Mouse (Mus musculus): Measurements from ENCODE around the gene Ccnb1ip1.
"Not testable (repeated sequence)": the region's sequence is repeated elsewhere in the genome, so short reads cannot be mapped to it uniquely, and the experiment has no call there.

Ccnb1ip1 gene

DNA sequence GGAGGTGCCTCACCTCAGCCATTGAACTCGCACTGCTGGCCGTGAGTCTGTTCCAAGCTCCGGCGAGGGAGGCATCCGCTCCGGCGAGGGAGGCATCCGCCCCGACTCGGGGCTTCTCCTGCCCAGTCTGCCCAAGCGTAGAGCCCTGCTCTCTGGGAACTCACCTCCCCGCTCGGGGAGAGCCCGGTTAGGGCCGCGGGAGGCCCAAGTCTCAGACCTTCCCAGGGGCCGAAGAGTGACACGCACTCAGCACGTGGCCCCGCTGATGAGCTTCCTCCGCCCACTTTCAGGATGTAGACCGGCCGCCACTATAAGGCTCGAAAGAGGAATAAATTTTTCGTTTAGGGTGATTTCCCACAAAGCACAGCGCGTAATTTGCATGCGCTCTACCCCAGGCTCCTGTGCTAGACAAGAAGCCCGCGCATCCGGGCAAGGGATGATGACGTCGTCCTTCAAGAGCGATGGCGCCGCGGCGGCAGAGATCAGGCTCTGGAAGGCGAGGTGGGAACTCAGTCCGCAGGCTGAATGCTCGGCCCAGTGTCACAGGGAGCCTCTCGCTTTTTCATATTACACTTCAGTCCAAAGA lies at the start of gene Ccnb1ip1, which contains the start of gene Parp2:
Gene Ccnb1ip1 (minus strand): TSS at position 246 of the 586 bp plus-strand sequence.
Gene Parp2 (plus strand): TSS at position 355 of the 586 bp plus-strand sequence.
- DNase-seq (ENCODE audit: low read depth in 2 of 2, low spot score in 2 of 2), result peak; percentile 99

DNA sequence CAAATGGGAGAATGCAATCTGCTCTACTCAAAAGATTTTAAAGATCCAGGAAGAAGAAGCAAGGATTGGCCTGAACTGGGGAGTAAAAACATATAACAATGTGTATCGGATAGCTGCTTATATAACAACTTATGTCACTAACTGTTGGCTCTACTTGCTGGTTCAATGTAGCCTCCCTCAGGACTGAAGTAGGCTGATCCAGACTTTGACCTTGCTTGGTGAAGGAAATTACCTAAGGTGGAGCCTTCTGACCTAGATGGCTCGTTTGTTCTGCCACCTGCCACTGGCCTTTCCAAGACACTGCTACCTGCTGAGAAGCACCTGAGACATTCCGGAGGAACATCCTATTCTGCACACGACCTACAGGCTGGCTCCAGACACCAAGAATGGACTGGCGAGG lies 48.3 kb upstream of the Ccnb1ip1 start:
- no peak for DNase-seq (ENCODE audit: low read depth in 2 of 2, low spot score in 2 of 2)

DNA sequence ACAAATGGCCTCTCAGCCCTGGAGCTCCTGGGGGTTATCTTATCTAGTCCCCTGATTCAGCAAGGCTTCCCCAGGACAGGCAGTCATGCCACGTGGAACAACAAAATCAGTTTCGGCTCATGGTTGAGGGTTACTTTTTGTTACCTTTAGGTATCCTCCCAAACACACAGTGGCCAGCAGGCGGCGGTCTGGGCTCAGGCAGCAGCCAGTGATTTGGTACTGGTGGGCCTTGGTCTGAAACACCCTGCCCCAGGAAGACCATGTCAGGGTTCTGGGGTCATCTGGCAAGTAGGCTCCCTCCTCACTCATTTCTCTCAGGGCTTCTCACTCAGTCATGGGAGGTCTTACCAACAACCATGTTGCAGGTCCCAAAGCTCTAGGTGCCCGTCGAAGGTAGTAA lies 29.7 kb upstream of the Ccnb1ip1 start:
- no peak for DNase-seq (ENCODE audit: low read depth in 2 of 2, low spot score in 2 of 2)

DNA sequence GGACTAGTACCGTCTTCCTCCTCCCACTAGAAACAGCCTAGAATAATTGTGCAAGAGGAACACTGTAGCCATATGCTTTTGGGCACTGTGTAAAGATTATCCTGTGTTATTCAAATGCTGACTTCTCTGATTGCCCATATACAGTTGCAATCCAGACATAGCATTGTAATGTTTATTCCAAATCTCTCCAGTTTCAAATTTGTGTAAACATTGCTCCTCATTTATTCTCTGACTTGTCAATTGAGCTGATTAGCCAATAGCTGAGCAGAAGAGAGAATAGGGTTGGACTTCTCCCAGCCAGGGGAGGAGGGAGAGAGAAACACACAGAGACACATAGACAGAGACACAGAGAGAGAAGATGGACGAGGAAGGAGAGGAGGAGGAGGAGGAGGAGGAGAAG lies 26.9 kb upstream of the Ccnb1ip1 start:
- no peak for DNase-seq (ENCODE audit: low read depth in 2 of 2, low spot score in 2 of 2)

DNA sequence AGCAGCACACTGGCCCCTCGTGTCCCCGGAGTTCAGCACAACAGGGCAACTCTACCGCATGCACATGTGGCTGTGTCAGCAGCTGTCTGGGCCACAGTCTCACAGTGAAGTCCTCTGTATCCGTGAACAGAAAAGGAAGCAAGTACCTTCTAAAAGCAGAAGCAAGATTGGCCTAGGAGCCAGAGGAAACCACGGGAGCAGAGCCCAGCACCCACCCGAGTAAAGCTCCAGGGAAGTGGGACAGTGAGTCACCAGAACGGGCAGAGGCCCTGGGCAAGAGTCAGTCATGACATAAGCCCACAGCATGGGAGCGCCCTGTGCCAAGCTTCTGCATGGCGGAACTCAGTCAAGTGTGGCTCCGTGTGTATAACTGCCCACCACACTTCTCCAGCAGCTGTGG lies 26.4 kb upstream of the Ccnb1ip1 start:
- DNase-seq (ENCODE audit: low read depth in 2 of 2, low spot score in 2 of 2), result no peak

DNA sequence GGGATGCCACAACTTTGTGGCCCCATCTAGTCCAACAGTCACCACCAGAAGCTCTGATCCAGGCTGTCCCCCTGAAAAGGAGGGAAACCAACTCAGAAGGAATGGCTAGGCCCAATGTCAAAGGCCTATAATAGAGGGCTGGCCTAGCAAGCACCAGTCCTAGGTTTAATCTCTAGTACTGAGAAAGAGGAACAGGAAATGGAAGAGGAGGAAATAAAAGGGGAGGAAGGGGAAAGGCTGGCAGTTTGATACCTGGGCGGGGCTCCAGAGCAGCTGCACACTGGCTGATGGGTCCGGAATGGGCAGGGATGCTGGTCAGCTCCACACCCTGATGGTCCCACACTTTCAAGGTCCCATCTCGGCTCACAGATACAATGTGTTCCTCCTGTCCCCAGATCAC lies 22.3 kb upstream of the Ccnb1ip1 start:
- no peak for DNase-seq (ENCODE audit: low read depth in 2 of 2, low spot score in 2 of 2)

DNA sequence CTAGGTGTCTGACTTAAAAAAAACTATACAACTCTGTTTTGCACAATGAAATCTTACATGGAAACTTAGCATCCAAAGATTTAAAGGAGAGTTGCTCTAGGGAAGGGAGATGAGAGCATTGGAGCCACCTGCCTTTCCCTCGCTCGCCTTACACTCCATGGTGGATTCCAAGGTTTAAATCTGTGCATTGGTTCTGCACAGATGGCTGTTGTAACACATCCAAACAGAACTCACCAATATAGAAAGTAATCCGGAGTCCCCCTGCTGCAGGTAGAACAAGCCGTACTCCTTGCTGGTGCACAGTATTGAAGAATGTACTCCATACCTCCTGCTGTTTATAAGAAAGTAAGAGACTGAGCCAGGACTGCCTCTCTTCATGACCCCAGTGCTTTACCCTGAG lies 19.0 kb upstream of the Ccnb1ip1 start:
- no peak for DNase-seq (ENCODE audit: low read depth in 2 of 2, low spot score in 2 of 2)

DNA sequence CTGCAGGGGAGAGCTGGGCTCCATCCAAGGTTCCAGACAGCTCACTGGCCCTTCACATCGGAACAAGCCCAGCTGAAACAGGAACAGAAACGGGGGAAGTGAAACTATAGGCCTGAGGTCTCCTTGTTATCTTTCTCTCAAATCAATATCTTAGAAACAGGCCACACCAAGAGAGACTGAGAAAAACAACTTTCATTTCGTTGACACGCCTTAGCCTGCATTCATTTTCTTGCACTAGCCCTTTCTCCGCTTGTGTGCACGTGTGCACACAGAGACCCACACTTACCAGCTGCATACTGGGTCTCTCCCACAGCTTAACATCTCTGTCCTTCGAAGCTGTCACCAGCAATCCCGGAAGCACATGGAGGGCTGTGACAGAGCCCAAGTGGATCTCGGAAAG lies 16.7 kb upstream of the Ccnb1ip1 start:
- no peak for DNase-seq (ENCODE audit: low read depth in 2 of 2, low spot score in 2 of 2)

DNA sequence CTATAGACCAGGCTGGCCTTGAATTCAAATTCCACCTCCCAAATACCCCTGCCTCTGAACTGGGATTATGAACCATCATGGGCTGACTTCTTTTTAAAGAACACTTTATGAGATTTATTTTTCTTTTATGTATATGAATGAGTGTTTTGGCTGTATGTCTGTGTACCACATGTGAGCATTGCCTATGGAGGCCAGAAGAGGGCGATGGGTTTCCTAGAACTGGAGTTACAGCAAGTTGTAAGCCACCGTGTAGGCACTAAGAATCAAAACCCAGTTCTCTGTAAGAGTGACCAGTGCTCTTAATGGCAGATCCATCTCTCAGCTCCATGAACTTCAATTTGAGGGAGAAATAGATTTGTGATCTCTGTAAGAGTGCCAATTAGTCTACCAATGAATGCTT lies 15.7 kb upstream of the Ccnb1ip1 start:
- no peak for DNase-seq (ENCODE audit: low read depth in 2 of 2, low spot score in 2 of 2)

DNA sequence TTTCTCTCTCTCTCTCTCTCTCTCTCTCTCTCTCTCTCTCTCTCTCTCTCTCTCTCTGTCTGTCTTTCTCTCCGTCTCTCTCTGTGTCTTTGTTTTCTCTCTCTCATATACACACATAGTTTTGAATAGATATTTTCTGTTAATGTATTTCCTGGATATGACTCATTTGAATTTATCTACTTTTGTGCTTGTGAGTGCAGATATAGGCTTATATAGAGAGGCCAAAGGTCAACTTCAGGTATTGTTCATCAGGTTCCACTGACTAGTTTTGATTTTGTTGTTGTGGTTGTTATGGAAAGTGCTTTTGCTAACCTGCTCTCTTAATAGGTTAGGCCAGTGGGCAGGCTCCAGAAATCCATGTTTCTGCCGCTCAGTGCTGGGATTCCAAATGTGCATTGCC lies 5.5 kb upstream of the Ccnb1ip1 start:
- no peak for DNase-seq (ENCODE audit: low read depth in 2 of 2, low spot score in 2 of 2)

DNA sequence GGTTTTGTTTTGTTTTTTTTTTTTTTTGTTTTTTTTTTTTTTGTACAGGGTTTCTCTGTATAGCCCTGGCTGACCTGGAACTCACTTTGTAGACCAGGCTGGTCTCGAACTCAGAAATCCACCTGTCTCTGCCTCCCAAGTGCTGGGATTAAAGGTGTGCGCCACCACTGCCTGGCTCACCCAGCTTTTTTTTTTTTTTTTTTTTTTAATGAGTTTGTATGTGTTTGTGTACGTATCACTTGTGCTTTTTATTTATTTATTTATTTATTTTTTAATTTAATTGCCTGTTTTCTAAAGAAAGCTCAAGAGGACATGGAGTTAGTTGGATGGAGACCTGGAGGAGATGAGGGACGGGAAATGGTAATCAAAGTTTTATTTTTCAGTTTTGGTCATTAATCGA lies 1.1 kb downstream of the Ccnb1ip1 start:
- not testable (repeated sequence) for DNase-seq (ENCODE audit: low read depth in 2 of 2, low spot score in 2 of 2)

DNA sequence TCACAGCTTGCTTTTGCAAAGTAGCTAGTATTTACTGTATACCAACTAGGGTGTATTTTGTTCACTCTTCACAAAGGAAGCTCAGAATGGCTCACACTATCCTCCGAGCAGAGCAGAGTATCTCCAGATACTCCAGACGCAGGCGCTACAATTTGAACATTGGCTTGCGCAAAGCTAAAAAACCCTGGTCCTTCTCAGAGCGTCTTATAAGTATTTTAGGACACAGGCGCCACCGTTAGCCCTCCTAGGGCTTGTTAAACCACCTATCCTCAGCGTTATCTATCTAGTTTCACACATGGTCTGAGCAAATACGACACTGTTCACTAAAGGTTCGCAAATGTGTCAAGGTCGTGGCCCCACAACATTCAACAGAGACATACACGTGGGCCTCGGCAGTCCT lies 2.8 kb downstream of the Ccnb1ip1 start:
- no peak for DNase-seq (ENCODE audit: low read depth in 2 of 2, low spot score in 2 of 2)

DNA sequence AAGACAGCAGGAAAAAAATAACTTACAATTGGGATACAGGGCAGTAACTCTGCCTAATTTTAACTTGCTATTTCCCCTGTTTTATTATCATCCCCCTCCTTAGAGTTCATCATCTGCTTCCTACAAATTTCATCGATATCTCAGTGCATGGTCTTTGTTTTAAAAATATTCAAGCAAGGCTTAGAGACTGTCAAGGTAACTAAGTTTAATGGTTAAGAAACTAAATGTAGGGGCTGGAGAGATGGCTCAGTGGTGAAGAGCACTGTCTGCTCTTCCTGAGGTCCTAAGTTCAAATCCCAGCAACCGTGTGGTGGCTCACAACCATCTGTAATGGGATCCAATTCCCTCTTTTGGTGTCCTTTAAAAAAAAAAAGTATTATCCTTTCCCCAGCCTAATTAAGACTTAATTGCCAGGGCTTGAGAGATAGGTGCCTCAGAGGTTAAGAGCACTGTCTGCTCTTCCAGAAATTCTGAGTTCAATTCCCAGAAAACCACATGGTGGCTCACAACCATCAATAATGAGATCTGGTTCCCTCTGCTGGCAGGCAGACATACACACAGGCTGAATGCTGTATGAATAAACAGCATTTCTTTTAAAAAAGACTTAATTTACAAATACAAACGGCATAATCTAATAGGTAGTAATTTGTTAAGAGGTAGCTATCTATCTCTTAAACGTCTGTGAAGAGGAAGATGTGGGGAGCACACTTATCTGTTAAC lies 4.5 kb downstream of the Ccnb1ip1 start:
- no peak for DNase-seq (ENCODE audit: low read depth in 2 of 2, low spot score in 2 of 2)

DNA sequence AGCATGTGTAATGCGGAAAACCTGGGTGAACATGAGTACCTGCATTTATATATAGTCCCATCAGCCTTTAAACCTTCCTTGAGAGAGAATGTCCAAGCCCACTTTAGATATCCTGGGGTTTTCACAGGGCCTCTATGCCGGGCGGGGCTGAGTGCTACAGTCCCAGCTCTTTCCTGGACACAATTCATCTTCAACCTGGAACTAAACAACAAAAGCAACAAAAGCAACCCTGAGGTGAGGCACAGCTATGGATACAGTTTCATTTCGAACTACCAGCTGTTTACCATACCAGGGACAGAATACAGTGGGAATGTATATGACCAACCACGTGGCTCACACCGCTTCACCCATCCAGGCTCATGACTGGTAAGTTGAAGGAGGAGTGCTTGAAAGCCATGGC lies 5.1 kb downstream of the Ccnb1ip1 start:
- DNase-seq (ENCODE audit: low read depth in 2 of 2, low spot score in 2 of 2), result no peak

DNA sequence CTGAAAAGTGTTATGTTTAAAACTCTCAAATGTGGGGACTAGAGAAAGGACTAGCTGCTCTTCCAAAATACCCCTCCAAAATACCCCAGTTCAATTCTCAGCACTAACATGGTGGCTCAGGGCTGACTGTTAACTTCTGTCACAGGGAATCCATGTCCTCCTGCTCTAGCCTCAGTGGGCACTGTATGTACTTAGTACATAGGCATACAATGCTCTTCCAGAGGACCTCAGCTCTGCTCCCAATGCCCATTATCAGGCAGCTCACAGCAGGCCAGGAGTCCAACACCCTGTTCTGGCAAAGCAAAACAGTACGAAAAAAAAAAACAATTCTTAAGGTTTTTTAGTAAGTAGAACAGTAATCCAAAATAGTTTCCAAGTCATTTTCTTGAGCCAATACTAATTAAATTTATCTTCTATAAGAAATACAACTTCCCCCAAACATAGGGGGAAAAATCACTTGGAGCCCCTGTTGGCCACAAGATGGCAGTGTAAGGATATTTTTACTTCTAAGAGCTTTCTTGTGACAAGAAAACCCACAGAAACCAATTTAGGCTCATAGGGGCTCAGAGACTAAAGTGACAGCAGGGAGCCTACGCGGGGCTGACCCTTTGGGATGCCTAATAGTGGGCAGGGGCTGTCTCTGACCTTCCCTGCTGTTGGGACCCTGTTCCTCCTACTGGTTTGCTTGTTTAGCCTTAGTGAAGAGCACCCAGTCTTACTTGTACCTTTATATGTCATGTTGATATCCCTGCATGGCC lies 7.9 kb downstream of the Ccnb1ip1 start:
- DNase-seq (ENCODE audit: low read depth in 2 of 2, low spot score in 2 of 2), result peak; percentile 32 to 57

DNA sequence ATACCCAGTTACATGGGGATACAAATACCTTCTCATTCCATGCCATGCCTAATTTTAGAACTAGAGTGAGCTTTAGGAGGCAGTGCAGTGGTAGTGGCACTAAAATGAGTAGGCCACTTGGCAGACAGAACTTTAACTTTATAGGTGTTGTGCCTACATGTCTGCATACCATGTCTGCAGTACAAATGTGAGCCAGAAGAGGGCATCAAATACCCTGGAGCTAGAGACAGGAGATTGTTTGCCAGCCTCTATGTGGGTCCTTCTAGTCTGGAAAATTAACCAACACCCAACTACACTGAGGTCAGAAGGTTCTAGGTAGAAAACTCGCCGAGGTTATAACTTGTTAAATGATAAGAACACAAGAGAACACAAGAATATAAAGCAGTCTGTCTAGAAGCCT lies 9.0 kb downstream of the Ccnb1ip1 start:
- peak in 1 of 2 experiments; percentile 46 for DNase-seq (ENCODE audit: low read depth in 2 of 2, low spot score in 2 of 2)

DNA sequence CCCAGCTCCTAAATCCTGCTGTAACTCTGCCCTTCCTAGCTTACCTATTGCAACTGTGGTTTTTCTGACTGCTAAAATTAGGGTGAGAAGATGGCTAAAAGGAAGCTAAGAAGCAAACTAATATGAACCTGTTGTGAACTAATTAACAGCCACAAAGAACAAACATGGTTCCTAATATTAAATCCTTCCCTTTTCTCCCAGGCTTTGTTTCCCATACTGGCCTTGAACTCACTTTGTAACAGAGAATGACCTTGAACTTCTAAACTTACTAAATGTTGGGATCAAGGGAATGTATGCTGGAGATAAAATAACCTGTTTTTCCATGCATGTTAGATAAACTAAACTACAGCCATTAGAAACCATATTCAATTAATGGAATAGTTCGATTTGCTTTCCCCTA lies 11.1 kb downstream of the Ccnb1ip1 start:
- DNase-seq (ENCODE audit: low read depth in 2 of 2, low spot score in 2 of 2), result no peak

DNA sequence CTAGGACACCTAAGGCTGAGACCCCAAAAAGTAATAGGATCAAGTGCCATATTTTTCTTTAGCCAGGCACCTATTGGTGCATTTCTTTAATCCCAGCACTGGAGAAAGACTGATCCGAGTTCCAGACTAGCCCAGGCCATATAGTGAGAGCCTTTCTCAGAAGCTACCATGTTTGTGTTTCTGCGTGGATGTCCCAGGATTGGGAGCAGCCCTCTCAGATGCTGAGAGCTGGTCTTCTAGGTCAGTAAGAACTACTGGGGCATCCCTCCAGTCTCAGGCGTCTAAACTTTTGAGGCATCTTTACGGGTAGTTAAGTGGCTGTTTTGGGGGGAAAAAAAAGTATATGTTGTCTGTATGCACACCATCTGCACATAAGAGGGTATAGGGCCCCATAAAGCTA lies 11.6 kb downstream of the Ccnb1ip1 start:
- no peak for DNase-seq (ENCODE audit: low read depth in 2 of 2, low spot score in 2 of 2)

DNA sequence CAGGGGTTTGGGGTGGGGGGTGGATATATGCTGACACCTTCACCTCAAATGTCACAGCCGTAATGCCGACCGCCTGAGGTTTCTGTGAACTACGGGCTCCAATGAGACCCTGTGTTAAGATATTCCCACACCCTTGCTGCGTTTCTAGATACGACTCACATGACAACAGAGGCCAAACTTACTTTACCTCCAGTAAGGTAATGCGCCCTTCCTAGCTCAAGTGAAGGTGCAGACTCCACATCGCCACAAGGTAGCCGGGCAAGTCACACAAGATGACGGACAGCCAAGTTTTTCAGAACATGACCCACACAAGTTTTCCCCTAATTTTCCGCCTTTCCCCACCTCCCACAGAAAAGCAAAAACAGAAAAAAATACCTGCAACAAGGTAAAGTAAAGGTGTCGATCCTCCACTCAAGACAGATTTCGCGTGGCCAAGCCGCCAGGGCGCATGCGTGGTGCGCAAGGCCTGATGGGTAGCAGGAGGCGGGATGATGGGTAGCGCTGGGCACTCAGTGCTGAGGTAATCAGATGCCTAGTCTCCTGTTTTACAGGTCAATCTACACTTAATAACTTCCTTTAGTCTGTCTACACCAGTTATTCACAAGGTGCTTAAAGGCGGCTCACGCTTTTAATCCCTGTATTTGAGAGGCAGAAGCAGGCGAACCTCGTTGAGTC lies 12.1 kb downstream of the Ccnb1ip1 start:
- no peak for DNase-seq (ENCODE audit: low read depth in 2 of 2, low spot score in 2 of 2)

DNA sequence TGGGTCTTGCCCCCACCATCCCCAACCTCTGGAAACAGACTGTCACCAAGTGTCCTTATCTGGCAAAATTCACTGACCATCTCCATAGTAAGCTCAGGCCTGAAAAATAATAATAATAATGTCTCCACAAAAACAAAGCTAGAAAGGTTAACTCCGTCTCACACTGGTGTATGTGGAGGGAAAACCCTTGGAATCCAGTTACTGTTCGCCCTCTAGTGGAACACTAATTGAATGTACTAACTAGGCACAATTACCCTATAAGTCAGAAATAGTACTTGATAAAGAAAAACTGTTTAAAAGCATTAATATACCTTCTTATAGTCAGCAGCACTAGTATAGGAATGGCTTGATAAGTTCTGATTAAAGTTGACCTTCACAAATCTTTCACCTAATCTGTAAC lies 19.4 kb downstream of the Ccnb1ip1 start:
- DNase-seq (ENCODE audit: low read depth in 2 of 2, low spot score in 2 of 2), result no peak

DNA sequence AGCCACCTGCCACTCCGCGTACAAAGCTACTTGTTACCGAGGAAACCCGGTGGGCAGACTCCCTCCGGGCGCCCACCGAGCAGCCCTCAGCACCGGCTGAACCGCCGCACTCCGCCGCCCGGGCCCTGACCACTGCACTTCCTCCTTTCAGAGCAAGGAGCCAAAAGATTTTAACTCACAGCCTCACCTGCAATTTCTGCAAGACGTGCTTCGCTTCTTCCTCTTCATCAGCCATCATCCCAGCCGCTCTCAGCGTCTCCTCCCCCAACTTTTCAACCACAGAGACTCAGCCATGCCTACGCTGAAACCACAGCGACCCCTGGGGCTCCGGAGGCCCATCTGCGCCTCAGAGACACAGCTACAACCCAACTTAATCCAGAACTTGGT lies 22.3 kb downstream of the Ccnb1ip1 start, which contains the start of gene Ttc5:
Gene Ttc5 (minus strand): TSS at position 269 of the 387 bp plus-strand sequence.
- DNase-seq (ENCODE audit: low read depth in 2 of 2, low spot score in 2 of 2), result peak; percentile 93 to 98
